Mouse (Mus musculus): ENCODE data around the gene Asap2. TPM values are rescaled to one million over a fixed set of nuclear protein-coding genes. Genes with fewer than 3 reads are reported as not detected.

Asap2 gene
- polyA plus RNA-seq, 1 experiment from 2014 or later = 5.0 TPM

GRCm38 (mm10) chr12:21306721-21307120 lies 316.5 kb downstream of the Asap2 start:
- WGBS = 84% methylated on average over 4 of the region's 4 CpGs
- Histone ChIP-seq H3K4me3 (ENCODE audit: low read depth, low read length) (no peak overlapping the region), H3K36me3 (ENCODE audit: control insufficient read depth, insufficient read depth, low read length) (peaks cover 32% of the 10 kb centered on the region), H3K4me1 (replicated peaks; ENCODE audit: control insufficient read depth, insufficient read depth) (no peaks in the 10 kb centered on the region), H3K4me2 (replicated peaks; ENCODE audit: low read depth) (no peak overlapping the region), H3K9ac (ENCODE audit: low read length) (no peak overlapping the region), H3K27me3 (ENCODE audit: control insufficient read depth, insufficient read depth, low read length) (no peaks in the 10 kb centered on the region), H3K27ac (replicated peaks) (no peak overlapping the region), H3K9me3 (ENCODE audit: control insufficient read depth, low read length) (no peaks in the 10 kb centered on the region)
- TF ChIP-seq EP300 (optimal IDR thresholded peaks at IDR 0.05) (no peak), CTCF (IDR thresholded peaks at IDR 0.05; ENCODE audit: low read depth) (no peak)
- no peak for DNase-seq (ENCODE audit: low spot score)
- no peak for ATAC-seq (ENCODE audit: low FRiP score, low TSS enrichment)

GRCm38 (mm10) chr12:21312201-21312600 lies 321.9 kb downstream of the Asap2 start:
- Histone ChIP-seq H3K27ac (replicated peaks) (no peak overlapping the region), H3K36me3 (ENCODE audit: control insufficient read depth, insufficient read depth, low read length) (peaks cover 23% of the 10 kb centered on the region), H3K4me1 (replicated peaks; ENCODE audit: control insufficient read depth, insufficient read depth) (no peaks in the 10 kb centered on the region), H3K4me3 (ENCODE audit: low read depth, low read length) (no peak overlapping the region), H3K4me2 (replicated peaks; ENCODE audit: low read depth) (no peak overlapping the region), H3K9ac (ENCODE audit: low read length) (no peak overlapping the region), H3K27me3 (ENCODE audit: control insufficient read depth, insufficient read depth, low read length) (no peaks in the 10 kb centered on the region), H3K9me3 (ENCODE audit: control insufficient read depth, low read length) (no peaks in the 10 kb centered on the region)
- no peak for DNase-seq (ENCODE audit: low spot score)
- no peak for TF ChIP-seq EP300 (optimal IDR thresholded peaks at IDR 0.05)
- no peak for TF ChIP-seq CTCF (IDR thresholded peaks at IDR 0.05; ENCODE audit: low read depth)
- no peak for ATAC-seq (ENCODE audit: low FRiP score, low TSS enrichment)
- WGBS = 88% methylated on average over 5 of the region's 5 CpGs

- TF ChIP-seq EP300 (optimal IDR thresholded peaks at IDR 0.05) (no peak), CTCF (IDR thresholded peaks at IDR 0.05; ENCODE audit: low read depth) (no peak; the same call in 1 of the 2 replicates)
- peak within 1 kb of the TSS; percentile 68 for H3K4me2 ChIP-seq (replicated peaks; ENCODE audit: low read depth)
- ATAC-seq (ENCODE audit: low FRiP score, low TSS enrichment) (peak; percentile 92), DNase-seq (ENCODE audit: low spot score) (peak; percentile 88)
- H3K9me3 ChIP-seq (ENCODE audit: control insufficient read depth, low read length) = no peaks in the 10 kb centered on the region
- peaks cover 9% of the 10 kb centered on the region for H3K36me3 ChIP-seq (ENCODE audit: control insufficient read depth, insufficient read depth, low read length)
- peak within 1 kb of the TSS; percentile 72 for H3K4me3 ChIP-seq (ENCODE audit: low read depth, low read length)
- H3K9ac ChIP-seq (ENCODE audit: low read length) = peak within 1 kb of the TSS; percentile 74
- 2% methylated on average over 56 of the region's 59 CpGs for WGBS
- H3K27me3 ChIP-seq (ENCODE audit: control insufficient read depth, insufficient read depth, low read length) = no peaks in the 10 kb centered on the region
- no peaks in the 10 kb centered on the region for H3K4me1 ChIP-seq (replicated peaks; ENCODE audit: control insufficient read depth, insufficient read depth)
- H3K27ac ChIP-seq (replicated peaks) = peak within 1 kb of the TSS; percentile 78
Measured at GRCm38 (mm10) chr12:21315923-21316868, 325.9 kb downstream of the Asap2 start, which contains the start of gene Iah1. Gene Iah1 (plus strand): TSS chr12:21316389.

- H3K36me3 ChIP-seq (ENCODE audit: control insufficient read depth, insufficient read depth, low read length) = peaks cover 8% of the 10 kb centered on the region
Measured at GRCm38 (mm10) chr12:21316869-21317265, 326.6 kb downstream of the Asap2 start.

GRCm38 (mm10) chr12:21318143-21318895 lies 328.1 kb downstream of the Asap2 start:
- Histone ChIP-seq H3K4me1 (replicated peaks; ENCODE audit: control insufficient read depth, insufficient read depth) (no peaks in the 10 kb centered on the region), H3K4me2 (replicated peaks; ENCODE audit: low read depth) (no peak overlapping the region), H3K27me3 (ENCODE audit: control insufficient read depth, insufficient read depth, low read length) (no peaks in the 10 kb centered on the region), H3K9ac (ENCODE audit: low read length) (no peak overlapping the region), H3K27ac (replicated peaks) (no peak overlapping the region), H3K36me3 (ENCODE audit: control insufficient read depth, insufficient read depth, low read length) (peaks cover 7% of the 10 kb centered on the region), H3K4me3 (ENCODE audit: low read depth, low read length) (no peak overlapping the region), H3K9me3 (ENCODE audit: control insufficient read depth, low read length) (no peaks in the 10 kb centered on the region)
- 80% methylated on average over 12 of the region's 12 CpGs for WGBS
- TF ChIP-seq EP300 (optimal IDR thresholded peaks at IDR 0.05) (no peak), CTCF (IDR thresholded peaks at IDR 0.05; ENCODE audit: low read depth) (peak; percentile 83)
- ATAC-seq (ENCODE audit: low FRiP score, low TSS enrichment) (no peak), DNase-seq (ENCODE audit: low spot score) (peak; percentile 47)

More at GRCm38 (mm10) chr12:21316869-21317265, 326.6 kb downstream of the Asap2 start:
- Histone ChIP-seq H3K27ac (replicated peaks) (no peak overlapping the region), H3K4me1 (replicated peaks; ENCODE audit: control insufficient read depth, insufficient read depth) (no peaks in the 10 kb centered on the region), H3K9ac (ENCODE audit: low read length) (peak overlapping the region; percentile 74), H3K9me3 (ENCODE audit: control insufficient read depth, low read length) (no peaks in the 10 kb centered on the region), H3K4me2 (replicated peaks; ENCODE audit: low read depth) (peak overlapping the region; percentile 68), H3K4me3 (ENCODE audit: low read depth, low read length) (peak overlapping the region; percentile 72), H3K27me3 (ENCODE audit: control insufficient read depth, insufficient read depth, low read length) (no peaks in the 10 kb centered on the region)
- 18% methylated on average over 7 of the region's 7 CpGs for WGBS
- ATAC-seq (ENCODE audit: low FRiP score, low TSS enrichment) (no peak), DNase-seq (ENCODE audit: low spot score) (no peak)
- TF ChIP-seq CTCF (IDR thresholded peaks at IDR 0.05; ENCODE audit: low read depth) = no peak
- no peak for TF ChIP-seq EP300 (optimal IDR thresholded peaks at IDR 0.05)

Measured in stomach, postnatal 0 days (tissue).